Mouse (Mus musculus) cerebellum, adult (tissue): ENCODE data around the gene Dact1.

Experiments used
- ATAC-seq: cut with Nextera tagmentation; 2 replicates; pipeline ENCODE4 v1.9.2; 2017; ENCODE audit warnings: mild to moderate bottlenecking, moderate library complexity, mixed read lengths; ENCODE audit not compliant: insufficient number of reproducible peaks, low FRiP score, low TSS enrichment

Gene Dact1

GRCm38 (mm10) chr12:71309581-71310067 is at the start of gene Dact1:
Gene Dact1 (plus strand): TSS chr12:71309884.
- peak; percentile 70 for ATAC-seq

DNA sequence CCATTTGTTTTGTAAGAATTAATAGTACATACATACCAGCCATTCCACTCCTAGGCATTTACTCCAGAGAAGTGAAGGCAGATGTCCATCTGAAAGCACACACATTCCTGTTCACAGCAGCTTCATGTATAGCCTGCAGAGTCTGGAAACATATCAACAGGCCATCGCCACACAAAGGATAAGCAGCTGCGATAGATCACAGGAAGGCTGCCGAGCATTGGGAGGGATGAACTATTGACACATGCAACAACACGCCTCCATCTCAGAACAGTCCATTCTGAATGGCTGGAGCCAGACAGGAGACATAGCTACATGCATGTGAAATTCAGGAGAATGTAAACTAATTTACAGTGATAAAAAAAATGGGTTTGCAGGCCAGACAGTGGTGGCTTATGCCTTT is 45.5 kb upstream of the Dact1 start:
- ATAC-seq, result no peak

- ATAC-seq, result no peak
These were observed 40.3 kb upstream of the Dact1 start for GRCm38 (mm10) chr12:71269367-71269766.

DNA sequence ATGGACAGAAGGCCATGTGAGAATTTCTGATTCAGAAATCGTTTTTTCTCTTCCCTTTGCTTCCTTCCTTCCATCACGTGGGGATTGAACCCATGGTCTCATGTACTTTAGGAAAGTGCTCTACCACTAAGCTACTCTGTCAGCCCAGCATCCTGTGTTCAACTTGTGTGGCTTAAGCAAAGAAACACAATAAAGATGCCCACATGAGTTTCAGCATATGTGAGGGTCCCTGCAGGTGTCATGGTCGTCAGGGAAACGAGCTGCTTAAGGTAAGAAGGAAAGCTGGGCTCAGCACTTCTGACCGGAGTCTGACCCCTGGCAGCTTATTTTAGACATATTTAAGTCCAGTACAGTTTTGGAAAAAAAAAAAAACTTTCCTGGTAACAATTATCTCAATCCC is 38.6 kb upstream of the Dact1 start:
- no peak for ATAC-seq

DNA sequence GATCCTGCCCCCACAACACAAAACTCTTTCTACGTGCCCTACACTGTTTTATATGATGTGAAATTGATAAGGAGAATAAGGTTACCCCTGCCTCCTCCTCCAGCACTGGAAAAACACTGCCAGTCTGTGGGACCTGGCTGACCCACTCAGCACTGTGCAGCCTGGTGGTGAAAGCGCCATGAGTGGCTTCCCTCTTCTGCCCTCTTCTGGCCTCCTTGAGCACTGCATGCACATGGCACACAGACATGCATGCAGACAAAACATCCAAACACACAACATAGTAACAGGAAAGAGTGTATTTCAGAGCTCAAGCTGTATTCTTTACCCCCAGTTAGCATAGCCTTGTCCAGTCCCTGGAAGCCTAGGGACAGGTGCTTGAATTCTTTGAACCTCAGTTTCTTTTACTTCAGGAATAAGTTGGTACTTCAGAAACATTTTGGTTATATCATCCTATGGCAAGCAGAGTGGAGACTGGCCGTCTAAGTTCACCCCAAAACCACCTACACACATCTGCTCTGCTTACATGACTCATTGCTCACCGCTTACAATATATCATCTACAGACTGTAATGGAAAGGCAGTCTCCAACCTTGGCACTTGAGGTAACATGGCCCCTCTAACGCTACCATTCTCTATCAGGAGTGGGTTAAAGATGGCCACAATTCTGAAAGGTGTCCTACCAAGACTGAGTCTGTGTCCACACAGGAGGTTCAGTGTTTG is 35.0 kb upstream of the Dact1 start:
- no peak for ATAC-seq

DNA sequence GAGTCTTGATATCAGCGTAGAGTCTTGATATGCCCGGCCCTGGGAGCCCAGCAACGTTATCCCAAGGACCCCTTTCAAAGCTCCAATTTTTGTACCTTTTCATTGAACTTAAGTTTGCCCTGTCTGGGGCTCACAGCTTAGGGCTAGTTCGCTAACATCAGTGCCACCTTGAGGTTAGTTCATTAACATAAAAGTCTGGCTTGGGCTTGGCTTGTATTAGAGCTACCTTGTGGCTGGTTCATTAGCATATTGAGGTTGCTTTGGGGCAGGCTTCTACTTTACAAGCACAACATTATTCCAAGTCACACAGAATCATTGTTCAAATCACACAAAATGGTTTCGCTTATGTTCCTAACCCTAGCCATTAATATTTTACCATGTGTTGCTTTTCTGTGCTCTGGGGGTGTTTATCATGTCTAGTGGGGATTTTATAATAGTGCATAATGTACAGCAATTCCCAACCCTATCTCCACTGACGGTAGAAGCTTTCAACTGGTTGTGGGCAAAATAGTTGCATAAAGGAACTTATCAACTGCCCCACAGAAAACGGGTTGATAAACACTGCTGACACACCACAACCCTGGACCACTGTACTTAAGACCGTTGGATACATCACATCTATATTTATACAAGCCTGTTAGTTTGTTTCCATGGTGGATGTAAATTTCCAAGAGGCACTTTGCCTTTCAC is 33.6 kb upstream of the Dact1 start:
- no peak for ATAC-seq

DNA sequence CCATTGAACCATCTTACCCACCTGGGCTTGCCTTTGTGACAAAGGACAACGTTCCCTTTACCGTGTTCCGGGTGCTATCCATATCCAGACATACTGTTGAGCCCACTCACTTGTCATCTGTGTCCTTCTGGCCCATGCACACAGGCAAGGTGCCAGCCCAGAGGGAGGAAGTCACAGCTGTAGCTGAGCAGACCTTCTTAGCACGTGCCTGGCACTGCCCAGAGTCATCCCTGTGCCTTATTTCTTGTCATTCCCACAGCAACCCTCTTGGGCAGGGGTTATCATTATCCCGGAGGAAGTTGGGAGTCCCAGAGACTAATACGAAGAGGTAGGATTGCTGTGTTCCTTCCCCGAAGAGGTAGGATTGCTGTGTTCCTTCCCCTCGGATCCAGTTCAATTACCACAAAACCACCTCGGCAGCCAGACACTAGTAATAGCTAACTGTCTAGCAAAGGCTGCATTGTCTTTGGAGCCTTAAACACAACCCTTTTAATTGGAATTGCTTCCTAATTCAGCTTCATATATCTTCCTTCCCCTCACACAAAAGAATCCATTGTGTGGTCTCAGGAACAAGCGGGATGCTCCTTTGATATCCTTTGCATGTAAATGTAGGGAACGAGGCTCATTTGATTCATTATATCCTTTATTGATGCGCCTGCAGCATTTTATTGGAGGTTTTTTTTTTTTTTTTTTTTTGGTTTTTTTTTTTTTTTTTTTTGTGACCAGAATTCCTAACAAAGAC is 30.0 kb upstream of the Dact1 start:
- no peak for ATAC-seq

- no peak for ATAC-seq
These were observed 28.4 kb upstream of the Dact1 start for GRCm38 (mm10) chr12:71281201-71281768.

DNA sequence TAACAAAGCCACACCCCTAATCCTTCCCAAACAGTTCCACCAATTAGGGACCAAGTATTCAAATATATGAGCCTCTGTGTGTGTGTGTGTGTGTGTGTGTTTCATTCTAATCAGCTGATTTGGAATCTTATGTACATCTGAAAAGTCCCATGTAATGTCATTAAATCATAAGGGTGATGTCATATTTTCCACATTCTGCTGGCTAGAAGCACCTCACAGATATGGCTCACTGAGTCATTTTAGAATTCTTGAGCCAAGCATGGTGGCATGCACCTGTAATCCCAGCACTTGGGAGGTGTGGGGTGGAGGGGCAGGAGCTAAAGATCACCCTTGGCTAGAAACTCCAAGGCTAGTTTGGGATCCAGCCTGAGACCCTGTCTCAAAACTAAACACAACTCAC is 24.3 kb upstream of the Dact1 start:
- ATAC-seq, result no peak

DNA sequence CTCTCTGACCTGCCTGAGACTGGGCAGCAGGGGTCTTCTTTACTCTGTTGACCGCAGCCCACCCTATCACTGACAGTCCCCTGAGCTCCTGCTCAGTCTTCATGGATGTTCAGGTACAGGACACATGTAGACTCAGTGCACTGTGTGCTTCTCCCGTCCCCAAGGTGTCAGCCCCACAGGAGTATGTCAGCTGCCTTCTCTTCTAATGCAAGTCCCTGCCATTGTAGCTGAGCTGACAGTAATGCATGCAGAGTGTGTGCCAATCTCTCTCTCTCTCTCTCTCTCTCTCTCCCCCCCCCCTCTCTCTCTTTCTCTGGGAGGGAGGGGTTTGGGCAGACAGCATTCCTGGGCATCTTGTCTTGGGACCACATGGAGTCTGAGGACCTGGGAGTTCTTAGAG is 19.2 kb upstream of the Dact1 start:
- no peak for ATAC-seq

GRCm38 (mm10) chr12:71293960-71294942 is 15.4 kb upstream of the Dact1 start:
- no peak for ATAC-seq

DNA sequence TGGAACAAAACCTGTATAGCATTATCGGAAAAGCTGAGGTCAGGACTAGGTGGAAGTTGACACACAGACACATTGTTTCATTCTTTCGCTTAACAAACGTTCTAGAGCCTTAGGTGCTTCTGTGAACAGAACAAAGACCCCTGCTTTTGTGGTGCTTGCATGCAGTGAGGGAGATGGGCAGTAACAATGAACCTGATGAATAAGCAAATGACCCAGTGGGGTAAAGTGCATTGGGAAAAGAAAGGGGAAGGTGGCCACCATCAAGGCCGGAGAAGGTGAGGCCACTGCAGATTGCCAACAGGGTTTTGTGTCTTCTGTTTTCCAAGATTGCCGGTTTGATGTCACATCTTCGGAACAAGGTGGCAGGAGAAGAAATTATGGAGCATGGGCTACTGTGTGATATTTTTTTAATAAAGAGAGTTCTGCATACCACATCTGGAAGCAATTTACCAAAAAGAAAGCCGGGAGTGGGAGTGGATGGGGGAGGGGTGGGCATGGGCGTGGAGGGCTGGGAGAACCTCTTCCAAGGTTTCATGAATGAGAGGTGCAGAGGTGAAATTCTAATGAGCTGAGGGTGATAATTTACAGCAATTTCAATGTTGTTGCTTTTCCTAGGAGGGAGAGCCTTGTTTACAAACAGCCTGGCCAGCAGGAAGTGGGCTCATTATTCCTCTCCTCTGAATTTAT is 12.7 kb upstream of the Dact1 start:
- ATAC-seq, result no peak

DNA sequence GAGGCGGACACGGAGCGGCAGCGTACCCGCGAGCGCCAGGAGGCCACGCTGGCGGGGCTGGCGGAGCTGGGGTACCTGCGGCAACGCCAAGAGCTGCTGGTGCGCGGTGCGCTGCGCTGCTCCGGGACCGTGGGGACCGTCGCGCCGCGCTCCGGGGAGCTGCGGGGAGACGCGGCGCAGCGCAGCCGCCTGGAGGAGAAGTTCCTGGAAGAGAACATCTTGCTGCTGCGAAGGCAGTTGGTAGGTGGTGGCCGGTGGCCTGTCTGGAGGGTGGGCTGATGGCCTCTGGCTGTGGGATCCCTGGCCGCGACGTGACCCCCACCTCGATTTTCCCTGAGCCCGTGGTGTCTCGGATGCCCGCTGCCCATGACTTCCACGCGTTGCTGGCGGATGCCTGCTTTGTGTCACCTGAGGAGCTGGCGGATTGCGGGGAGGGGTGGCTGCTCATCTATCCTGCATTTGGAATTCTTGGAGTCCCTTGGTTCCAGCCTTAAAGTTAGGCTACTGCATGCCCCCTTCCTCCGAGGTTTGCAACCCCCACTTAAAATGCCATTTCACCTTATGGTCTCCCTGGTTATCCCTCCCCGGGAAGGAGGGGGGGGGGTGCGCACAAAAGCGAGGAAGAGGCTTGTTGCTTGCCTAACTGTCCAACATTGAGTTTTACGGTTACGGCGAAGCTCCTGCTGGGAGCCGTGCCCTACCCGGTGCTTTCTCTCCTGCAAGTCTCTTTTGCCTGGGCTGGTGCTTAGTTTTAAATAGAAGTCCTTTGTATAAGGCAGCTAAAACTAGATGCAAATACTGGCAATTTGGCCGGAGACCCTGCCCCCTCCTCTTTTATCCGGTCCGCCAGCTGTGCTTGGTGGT is 616 bp downstream of the Dact1 start:
- peak; percentile 27 for ATAC-seq

DNA sequence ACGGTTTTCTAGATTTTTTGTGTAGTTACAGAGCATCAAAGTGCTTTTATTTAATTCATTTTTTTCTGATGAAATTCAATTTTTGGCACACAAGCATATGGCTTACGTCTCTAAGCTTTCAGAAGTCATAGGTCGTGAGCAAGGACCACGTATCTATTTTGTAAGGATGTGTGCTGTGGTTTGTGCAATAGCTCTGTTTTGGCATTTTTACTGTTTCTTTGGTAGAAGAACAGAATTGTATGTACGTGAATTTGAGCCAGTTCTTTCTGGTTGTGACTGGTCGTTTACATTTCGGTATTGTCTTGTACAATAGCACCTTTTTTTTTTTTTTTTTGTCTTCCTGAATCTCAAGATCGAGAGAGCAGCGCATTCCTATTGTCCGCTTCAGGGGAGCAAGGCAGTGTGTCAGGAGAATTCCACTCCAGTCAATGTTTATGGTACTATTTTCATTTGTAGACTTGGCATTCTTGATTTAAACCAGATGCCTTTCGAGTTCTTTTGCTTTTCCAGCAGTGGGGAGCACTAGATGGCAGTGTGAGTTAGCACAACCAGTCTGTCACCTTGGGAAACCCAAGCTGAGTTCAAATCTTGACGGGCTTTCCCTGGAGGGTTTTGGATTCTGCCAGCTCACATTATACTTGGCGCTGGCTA is 1.7 kb downstream of the Dact1 start:
- ATAC-seq, result peak; percentile 59; the same call in 1 of the 2 replicates

DNA sequence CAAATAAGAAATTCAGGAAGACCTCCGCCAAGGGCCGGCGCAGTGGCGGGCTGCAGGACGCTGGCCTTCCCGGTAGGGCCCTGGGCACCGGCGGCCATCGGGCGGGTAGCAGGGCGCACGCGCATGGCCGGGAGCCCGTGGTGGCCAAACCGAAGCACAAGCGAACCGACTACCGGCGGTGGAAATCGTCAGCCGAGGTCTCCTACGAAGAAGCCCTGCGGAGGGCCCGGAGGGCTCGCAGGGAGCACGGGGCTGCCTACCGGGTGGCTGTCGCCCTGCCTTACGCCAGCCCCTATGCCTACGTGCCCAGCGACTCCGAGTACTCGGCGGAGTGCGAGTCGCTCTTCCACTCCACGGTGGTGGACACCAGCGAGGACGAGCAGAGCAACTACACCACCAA is 8.6 kb downstream of the Dact1 start:
- no peak for ATAC-seq

GRCm38 (mm10) chr12:71319536-71319935 is 9.9 kb downstream of the Dact1 start:
- no peak for ATAC-seq

DNA sequence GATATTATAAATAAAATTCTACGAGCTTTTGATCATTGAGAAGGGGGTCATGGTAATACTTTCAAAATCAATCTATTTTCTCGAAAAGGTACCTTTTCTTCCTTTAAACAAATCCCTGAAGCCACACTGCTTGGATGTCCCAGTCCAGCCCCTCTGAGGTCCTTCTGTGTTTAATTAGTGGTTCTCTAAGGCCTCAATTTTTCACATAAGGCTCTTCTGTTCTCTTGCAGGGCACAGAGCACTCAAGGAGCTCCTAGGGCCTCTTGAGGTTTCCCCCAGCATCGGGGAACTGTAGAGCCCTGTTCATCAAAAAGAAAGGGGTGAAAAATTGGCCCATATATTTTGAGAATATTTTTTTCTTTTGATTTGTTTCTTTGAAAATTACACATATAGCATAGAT is 23.0 kb downstream of the Dact1 start:
- ATAC-seq, result no peak

- no peak for ATAC-seq
These were observed 23.9 kb downstream of the Dact1 start for GRCm38 (mm10) chr12:71333561-71333960.
